Mouse (Mus musculus): ENCODE results near the gene Ppp4r3a.

GRCm38 (mm10) chr12:101023143-101023542 lies 60.4 kb downstream of the Ppp4r3a start:
- no peak for TF ChIP-seq MYOG (IDR thresholded peaks at IDR 0.05; ENCODE audit: control insufficient read depth in 1 of 3, insufficient read depth in 1 of 3, insufficient read length in 2 of 3, low read depth in 2 of 3)
- no peak for TF ChIP-seq POLR2A (IDR thresholded peaks at IDR 0.05; ENCODE audit: insufficient read length, low read depth)
- no peak for TF ChIP-seq CEBPB (IDR thresholded peaks at IDR 0.05; ENCODE audit: insufficient read depth, poor library complexity, severe bottlenecking)
- TF ChIP-seq POLR2AphosphoS2 (IDR thresholded peaks at IDR 0.05; ENCODE audit: insufficient read length, low read depth): no peak
- TF ChIP-seq SRF (IDR thresholded peaks at IDR 0.05; ENCODE audit: control insufficient read depth, insufficient read length, low read depth): no peak
- no peak for TF ChIP-seq USF1 (IDR thresholded peaks at IDR 0.05; ENCODE audit: low read depth)
- no peak for TF ChIP-seq MAX (IDR thresholded peaks at IDR 0.05; ENCODE audit: low read depth)

All from myocyte (in vitro differentiated cells).